Mouse (Mus musculus): ENCODE measurements around the gene Akap7. TPM values are rescaled to one million over a fixed set of nuclear protein-coding genes. Genes with fewer than 3 reads are reported as not detected.

Akap7 gene
- polyA plus RNA-seq, 1 experiment from 2014 or later, result 47.9 TPM

- no peaks in the 10 kb centered on the region for H3K4me1 ChIP-seq (ENCODE audit: control insufficient read depth, insufficient read depth, low read length)
- ATAC-seq (ENCODE audit: low read depth), result peak; percentile 54; the same call in 1 of the 2 replicates
- no peaks in the 10 kb centered on the region for H3K27me3 ChIP-seq (ENCODE audit: control insufficient read depth, insufficient read depth, low read length)
- H3K4me2 ChIP-seq (ENCODE audit: low read depth, low read length), result peak overlapping the region; percentile 11; the same call in 1 of the 2 replicates
- 76% methylated on average over 12 of the region's 12 CpGs for WGBS
- H3K9ac ChIP-seq (replicated peaks; ENCODE audit: low read depth, low read length), result no peak overlapping the region
- H3K27ac ChIP-seq (ENCODE audit: low read depth, low read length), result no peak overlapping the region
- no peaks in the 10 kb centered on the region for H3K9me3 ChIP-seq (ENCODE audit: control insufficient read depth, low read length)
- H3K36me3 ChIP-seq (ENCODE audit: control insufficient read depth, insufficient read depth, low read length), result no peaks in the 10 kb centered on the region
- no peak overlapping the region for H3K4me3 ChIP-seq (ENCODE audit: low read depth, low read length)
These were observed 161.8 kb downstream of the Akap7 start for GRCm38 (mm10) chr10:25145851-25146250.

DNA sequence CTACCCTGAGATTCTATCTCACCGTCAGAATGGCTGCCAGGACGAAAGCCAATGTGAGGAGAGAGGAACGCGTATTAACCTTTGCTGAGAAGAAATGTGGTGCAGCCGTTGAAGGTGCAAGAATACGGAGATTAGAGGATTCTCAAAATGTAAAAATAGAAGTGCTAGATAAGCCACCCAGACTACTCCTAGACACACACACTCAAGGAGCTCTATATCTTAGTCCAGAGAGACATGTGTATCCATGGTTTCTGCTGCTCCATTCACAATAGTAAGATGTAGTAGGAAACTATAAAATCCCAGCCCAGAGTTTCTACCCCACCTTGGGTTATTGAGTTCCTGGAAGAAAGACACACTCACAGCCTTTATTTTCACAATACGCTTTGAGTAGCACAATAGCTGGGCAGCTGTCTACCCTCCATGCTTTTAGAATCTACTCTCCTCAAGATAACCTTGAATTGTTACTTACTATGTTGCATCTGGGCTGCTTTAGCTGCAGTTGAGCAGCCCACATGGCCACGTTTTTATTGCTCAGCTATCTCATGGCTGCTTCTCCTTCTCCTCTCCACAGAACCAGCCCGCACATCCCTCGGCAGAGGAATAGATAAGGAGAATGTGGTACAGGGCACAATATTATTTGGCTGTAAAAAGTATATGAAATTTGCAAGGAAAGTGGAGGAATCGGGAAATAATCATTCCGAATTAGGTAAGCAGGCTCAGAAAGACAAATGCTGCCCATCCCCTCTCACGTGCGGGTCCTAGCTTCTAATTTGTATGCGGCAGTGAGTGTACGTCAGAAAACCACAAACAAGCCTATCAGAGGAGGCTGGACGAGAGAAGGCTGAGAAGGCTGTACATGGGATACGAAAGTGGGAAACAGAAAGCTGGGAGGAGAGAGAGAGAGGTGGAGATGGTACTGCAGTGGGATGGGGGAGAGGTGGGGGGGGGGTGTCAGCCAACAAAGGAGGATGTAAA, 162.6 kb downstream of the Akap7 start:
- peak; percentile 82 for ATAC-seq (ENCODE audit: low read depth)
- H3K27ac ChIP-seq (ENCODE audit: low read depth, low read length), result no peak overlapping the region
- no peaks in the 10 kb centered on the region for H3K9me3 ChIP-seq (ENCODE audit: control insufficient read depth, low read length)
- no peaks in the 10 kb centered on the region for H3K36me3 ChIP-seq (ENCODE audit: control insufficient read depth, insufficient read depth, low read length)
- H3K4me1 ChIP-seq (ENCODE audit: control insufficient read depth, insufficient read depth, low read length), result no peaks in the 10 kb centered on the region
- no peak overlapping the region for H3K4me3 ChIP-seq (ENCODE audit: low read depth, low read length)
- peak overlapping the region; percentile 11; the same call in 1 of the 2 replicates for H3K4me2 ChIP-seq (ENCODE audit: low read depth, low read length)
- 67% methylated on average over 18 of the region's 18 CpGs for WGBS
- H3K9ac ChIP-seq (replicated peaks; ENCODE audit: low read depth, low read length), result no peak overlapping the region
- no peaks in the 10 kb centered on the region for H3K27me3 ChIP-seq (ENCODE audit: control insufficient read depth, insufficient read depth, low read length)

- Histone ChIP-seq H3K9ac (replicated peaks; ENCODE audit: low read depth, low read length) (no peak overlapping the region), H3K4me2 (ENCODE audit: low read depth, low read length) (no peak overlapping the region), H3K27ac (ENCODE audit: low read depth, low read length) (no peak overlapping the region), H3K9me3 (ENCODE audit: control insufficient read depth, low read length) (no peaks in the 10 kb centered on the region), H3K36me3 (ENCODE audit: control insufficient read depth, insufficient read depth, low read length) (no peaks in the 10 kb centered on the region), H3K27me3 (ENCODE audit: control insufficient read depth, insufficient read depth, low read length) (no peaks in the 10 kb centered on the region), H3K4me1 (ENCODE audit: control insufficient read depth, insufficient read depth, low read length) (no peaks in the 10 kb centered on the region), H3K4me3 (ENCODE audit: low read depth, low read length) (no peak overlapping the region)
- 85% methylated on average over 1 of the region's 1 CpGs for WGBS
- ATAC-seq (ENCODE audit: low read depth), result no peak
These were observed 165.9 kb downstream of the Akap7 start for GRCm38 (mm10) chr10:25141781-25142180.

DNA sequence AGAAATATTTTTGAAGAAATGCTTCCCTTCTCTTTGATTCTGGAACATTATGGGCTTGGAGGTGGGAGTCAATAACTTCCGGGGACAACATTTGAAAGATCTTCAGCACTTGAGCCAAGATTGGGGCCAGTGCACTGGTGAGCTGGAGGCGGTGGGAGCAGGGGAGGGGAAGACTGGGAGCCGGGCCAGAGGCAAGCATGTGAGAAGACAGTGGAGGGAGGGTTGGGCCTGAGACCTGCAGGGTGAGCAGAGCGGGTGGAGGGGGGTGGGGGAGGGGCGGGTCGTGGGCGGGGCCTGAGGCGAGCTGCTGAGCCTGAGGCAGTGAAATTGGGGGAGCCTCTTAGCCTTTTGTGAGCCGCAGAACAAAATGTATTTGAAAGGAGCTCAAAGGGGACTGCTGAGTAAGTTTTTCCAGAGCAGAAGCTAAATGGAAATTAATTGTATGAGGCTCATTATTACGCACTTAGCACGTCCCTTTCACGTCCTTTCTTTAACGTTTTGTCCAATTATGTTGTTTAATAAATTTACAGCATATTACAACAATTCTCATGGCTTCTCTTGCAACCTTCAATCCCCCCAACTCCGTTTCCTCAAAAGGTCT, 167.4 kb downstream of the Akap7 start:
- H3K4me2 ChIP-seq (ENCODE audit: low read depth, low read length), result no peak overlapping the region
- H3K9ac ChIP-seq (replicated peaks; ENCODE audit: low read depth, low read length), result no peak overlapping the region
- no peaks in the 10 kb centered on the region for H3K36me3 ChIP-seq (ENCODE audit: control insufficient read depth, insufficient read depth, low read length)
- H3K9me3 ChIP-seq (ENCODE audit: control insufficient read depth, low read length), result no peaks in the 10 kb centered on the region
- peak; percentile 90 for ATAC-seq (ENCODE audit: low read depth)
- H3K27me3 ChIP-seq (ENCODE audit: control insufficient read depth, insufficient read depth, low read length), result no peaks in the 10 kb centered on the region
- no peak overlapping the region for H3K4me3 ChIP-seq (ENCODE audit: low read depth, low read length)
- no peak overlapping the region for H3K27ac ChIP-seq (ENCODE audit: low read depth, low read length)
- WGBS, result 22% methylated on average over 14 of the region's 14 CpGs
- no peaks in the 10 kb centered on the region for H3K4me1 ChIP-seq (ENCODE audit: control insufficient read depth, insufficient read depth, low read length)

- H3K27me3 ChIP-seq (ENCODE audit: control insufficient read depth, insufficient read depth, low read length), result no peaks in the 10 kb centered on the region
- H3K36me3 ChIP-seq (ENCODE audit: control insufficient read depth, insufficient read depth, low read length), result no peaks in the 10 kb centered on the region
- 83% methylated on average over 1 of the region's 1 CpGs for WGBS
- no peak overlapping the region for H3K27ac ChIP-seq (ENCODE audit: low read depth, low read length)
- no peaks in the 10 kb centered on the region for H3K4me1 ChIP-seq (ENCODE audit: control insufficient read depth, insufficient read depth, low read length)
- no peak overlapping the region for H3K4me2 ChIP-seq (ENCODE audit: low read depth, low read length)
- no peaks in the 10 kb centered on the region for H3K9me3 ChIP-seq (ENCODE audit: control insufficient read depth, low read length)
- H3K4me3 ChIP-seq (ENCODE audit: low read depth, low read length), result no peak overlapping the region
- ATAC-seq (ENCODE audit: low read depth), result no peak
- no peak overlapping the region for H3K9ac ChIP-seq (replicated peaks; ENCODE audit: low read depth, low read length)
These were observed 174.1 kb downstream of the Akap7 start for GRCm38 (mm10) chr10:25133581-25133980.

- Histone ChIP-seq H3K9me3 (ENCODE audit: control insufficient read depth, low read length) (no peaks in the 10 kb centered on the region), H3K4me2 (ENCODE audit: low read depth, low read length) (no peak overlapping the region), H3K27ac (ENCODE audit: low read depth, low read length) (no peak overlapping the region), H3K9ac (replicated peaks; ENCODE audit: low read depth, low read length) (no peak overlapping the region), H3K4me3 (ENCODE audit: low read depth, low read length) (no peak overlapping the region), H3K4me1 (ENCODE audit: control insufficient read depth, insufficient read depth, low read length) (no peaks in the 10 kb centered on the region), H3K27me3 (ENCODE audit: control insufficient read depth, insufficient read depth, low read length) (no peaks in the 10 kb centered on the region), H3K36me3 (ENCODE audit: control insufficient read depth, insufficient read depth, low read length) (no peaks in the 10 kb centered on the region)
- ATAC-seq (ENCODE audit: low read depth), result no peak
- 81% methylated on average over 5 of the region's 5 CpGs for WGBS
These were observed 179.2 kb downstream of the Akap7 start for GRCm38 (mm10) chr10:25128455-25128863.

GRCm38 (mm10) chr10:25126035-25126434, 181.6 kb downstream of the Akap7 start:
- H3K9ac ChIP-seq (replicated peaks; ENCODE audit: low read depth, low read length), result no peak overlapping the region
- no peak overlapping the region for H3K4me3 ChIP-seq (ENCODE audit: low read depth, low read length)
- H3K36me3 ChIP-seq (ENCODE audit: control insufficient read depth, insufficient read depth, low read length), result no peaks in the 10 kb centered on the region
- H3K4me2 ChIP-seq (ENCODE audit: low read depth, low read length), result no peak overlapping the region
- no peaks in the 10 kb centered on the region for H3K4me1 ChIP-seq (ENCODE audit: control insufficient read depth, insufficient read depth, low read length)
- 89% methylated on average over 2 of the region's 2 CpGs for WGBS
- no peaks in the 10 kb centered on the region for H3K27me3 ChIP-seq (ENCODE audit: control insufficient read depth, insufficient read depth, low read length)
- no peak for ATAC-seq (ENCODE audit: low read depth)
- no peak overlapping the region for H3K27ac ChIP-seq (ENCODE audit: low read depth, low read length)
- H3K9me3 ChIP-seq (ENCODE audit: control insufficient read depth, low read length), result no peaks in the 10 kb centered on the region

DNA sequence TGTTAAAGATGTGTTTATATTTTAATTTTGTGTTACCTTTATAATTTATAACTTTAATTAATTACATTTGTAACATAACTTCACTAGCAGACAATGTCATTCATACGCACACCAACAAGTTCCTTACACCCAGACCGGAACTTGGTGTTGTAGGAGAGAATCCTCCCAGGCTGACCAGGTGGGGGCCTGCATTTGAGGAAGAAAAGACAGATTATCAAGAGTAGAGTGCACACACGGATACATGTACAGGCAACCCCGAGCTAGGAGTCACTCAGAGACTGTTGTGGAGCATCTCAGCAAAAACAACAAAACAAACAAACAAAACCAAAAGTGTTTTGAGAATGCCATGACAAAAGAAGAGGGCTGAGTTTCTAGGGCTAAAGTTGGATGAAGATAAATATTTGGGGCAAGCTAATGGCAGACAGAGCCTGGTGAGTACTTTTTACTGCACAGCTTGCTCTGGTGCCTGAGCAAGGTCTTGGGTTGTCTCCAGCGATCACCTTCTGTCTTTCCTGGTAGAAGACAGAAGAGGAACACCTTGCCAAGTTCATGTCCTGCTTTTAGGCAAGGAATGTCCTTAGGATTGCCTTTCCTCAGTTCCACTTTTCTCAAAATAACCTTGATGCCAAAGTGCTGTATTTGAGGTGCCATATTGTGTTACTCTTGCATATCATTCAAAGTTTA, 186.7 kb downstream of the Akap7 start:
- H3K4me1 ChIP-seq (ENCODE audit: control insufficient read depth, insufficient read depth, low read length), result no peaks in the 10 kb centered on the region
- WGBS, result 92% methylated on average over 5 of the region's 5 CpGs
- no peak overlapping the region for H3K27ac ChIP-seq (ENCODE audit: low read depth, low read length)
- ATAC-seq (ENCODE audit: low read depth), result no peak
- no peak overlapping the region for H3K4me3 ChIP-seq (ENCODE audit: low read depth, low read length)
- no peaks in the 10 kb centered on the region for H3K27me3 ChIP-seq (ENCODE audit: control insufficient read depth, insufficient read depth, low read length)
- H3K4me2 ChIP-seq (ENCODE audit: low read depth, low read length), result no peak overlapping the region
- no peak overlapping the region for H3K9ac ChIP-seq (replicated peaks; ENCODE audit: low read depth, low read length)
- H3K36me3 ChIP-seq (ENCODE audit: control insufficient read depth, insufficient read depth, low read length), result no peaks in the 10 kb centered on the region
- no peaks in the 10 kb centered on the region for H3K9me3 ChIP-seq (ENCODE audit: control insufficient read depth, low read length)
